ENCODE assay signal across 8 mouse cellular contexts in genomic region chr8:46211611-46212071, GRCm38 (mm10). TPM values are rescaled to one million over a fixed set of nuclear protein-coding genes. Genes with fewer than 3 reads are reported as not detected.
A peak's percentile ranks its signal among the peaks of the same experiment; 100 is the strongest.
DNase-seq lines count a peak whose midpoint lies in the region; ATAC-seq lines count a peak whose summit lies in the region.

No protein-coding gene starts in this region.

- 4% methylated on average over 13 of the region's 13 CpGs for WGBS in forebrain, embryonic 13.5 days
- 4% methylated on average over 13 of the region's 13 CpGs for WGBS in midbrain, embryonic 14.5 days

- peaks cover 25% of the 10 kb centered on the region for H3K36me3 ChIP-seq in forebrain, embryonic 13.5 days (ENCODE audit: poor library complexity, severe bottlenecking)
- peaks cover 27% of the 10 kb centered on the region for H3K36me3 ChIP-seq in midbrain, embryonic 14.5 days (ENCODE audit: control insufficient read depth, insufficient read depth, low read length)

- no peaks in the 10 kb centered on the region for H3K9me3 ChIP-seq in forebrain, embryonic 13.5 days (replicated peaks)
- H3K9me3 ChIP-seq in midbrain, embryonic 14.5 days (ENCODE audit: control insufficient read depth, low read length), result no peaks in the 10 kb centered on the region

- peak overlapping the region; percentile 95 for H3K9ac ChIP-seq in forebrain, embryonic 13.5 days
- peak overlapping the region; percentile 97 for H3K9ac ChIP-seq in midbrain, embryonic 14.5 days (replicated peaks; ENCODE audit: low read length)

- ATAC-seq in cerebellum, adult (ENCODE audit: insufficient number of reproducible peaks, low FRiP score, low TSS enrichment), result 0 out of 2 replicates have a peak, but pooled peaks have one; percentile 6
- no peak for ATAC-seq in forebrain, embryonic 13.5 days
- ATAC-seq in midbrain, embryonic 14.5 days (ENCODE audit: low FRiP score, low TSS enrichment), result no peak
- ATAC-seq in megakaryocyte progenitor cell, adult 5-6 weeks (replicated peaks; ENCODE audit: poor library complexity), result no peak

- DNase-seq in cerebellum, adult 9-10 months, result no peak
- DNase-seq in right cerebral cortex, adult 2 months (ENCODE audit: low spot score in 2 of 2), result peak; percentile 43 to 54
- no peak for DNase-seq in right cerebral cortex, postnatal 36 days (ENCODE audit: low spot score in 2 of 2)
- peak; percentile 80 for DNase-seq in kidney, adult 9 months
- peak; percentile 65 for DNase-seq in midbrain, embryonic 14.5 days

- peaks cover 32% of the 10 kb centered on the region for H3K4me1 ChIP-seq in forebrain, embryonic 13.5 days
- peaks cover 19% of the 10 kb centered on the region for H3K4me1 ChIP-seq in midbrain, embryonic 14.5 days (ENCODE audit: control insufficient read depth, insufficient read depth, low read length)

- peaks cover 11% of the 10 kb centered on the region; the same call in 1 of the 2 replicates for H3K27me3 ChIP-seq in forebrain, embryonic 13.5 days
- no peaks in the 10 kb centered on the region for H3K27me3 ChIP-seq in midbrain, embryonic 14.5 days (ENCODE audit: control insufficient read depth, insufficient read depth, low read length)

- H3K4me2 ChIP-seq in forebrain, embryonic 13.5 days, result peak overlapping the region; percentile 78
- peak overlapping the region; percentile 81 for H3K4me2 ChIP-seq in midbrain, embryonic 14.5 days (ENCODE audit: low read length)

- peak overlapping the region; percentile 97 for H3K27ac ChIP-seq in forebrain, embryonic 13.5 days
- peak overlapping the region; percentile 98 for H3K27ac ChIP-seq in midbrain, embryonic 14.5 days (replicated peaks; ENCODE audit: low read depth, low read length)

- peak overlapping the region; percentile 69 for H3K4me3 ChIP-seq in forebrain, embryonic 13.5 days
- H3K4me3 ChIP-seq in midbrain, embryonic 14.5 days (replicated peaks; ENCODE audit: low read depth, low read length), result peak overlapping the region; percentile 71

RNA-seq across cellular contexts. Expression of gene Slc25a4, which starts 0.6 kb away (rescaled TPM):
- 568 and 569 TPM in 2 replicates for polyA plus RNA-seq in forebrain, embryonic 13.5 days (2015; fragmentation: Nextera tagmentation; extraction: Ambion mirVana)
- polyA plus RNA-seq in midbrain, embryonic 14.5 days (2014; fragmentation: Nextera tagmentation; extraction: Ambion mirVana), result 795 and 885 TPM in 2 replicates
- 87.5 and 94.7 TPM in 2 replicates for total RNA-seq in megakaryocyte progenitor cell, adult 5-6 weeks (2015)
- 157 and 166 TPM in 2 replicates for total RNA-seq in megakaryocyte progenitor cell, adult 5-6 weeks (2017)

RNA-seq across cellular contexts. Expression of gene Snx25, which starts 59.7 kb away (rescaled TPM):
- polyA plus RNA-seq in forebrain, embryonic 13.5 days (2015; fragmentation: Nextera tagmentation; extraction: Ambion mirVana), result 3.8 and 5.1 TPM in 2 replicates
- 14.0 and 16.0 TPM in 2 replicates for polyA plus RNA-seq in midbrain, embryonic 14.5 days (2014; fragmentation: Nextera tagmentation; extraction: Ambion mirVana)
- 11.7 and 11.9 TPM in 2 replicates for total RNA-seq in megakaryocyte progenitor cell, adult 5-6 weeks (2015)
- 8.9 and 9.7 TPM in 2 replicates for total RNA-seq in megakaryocyte progenitor cell, adult 5-6 weeks (2017)

Comparison
In these comparisons a context has a peak if more than half of its experiments do, and no peak if none do; other contexts are left out.
1. DNase-seq: peak in right cerebral cortex, adult 2 months (2 of 2), kidney, adult 9 months (single experiment) and midbrain, embryonic 14.5 days (single experiment); none in cerebellum, adult 9-10 months (single experiment) and right cerebral cortex, postnatal 36 days (0 of 2).